Mouse (Mus musculus): ENCODE measurements around the gene Prg3.

Prg3 gene

DNA sequence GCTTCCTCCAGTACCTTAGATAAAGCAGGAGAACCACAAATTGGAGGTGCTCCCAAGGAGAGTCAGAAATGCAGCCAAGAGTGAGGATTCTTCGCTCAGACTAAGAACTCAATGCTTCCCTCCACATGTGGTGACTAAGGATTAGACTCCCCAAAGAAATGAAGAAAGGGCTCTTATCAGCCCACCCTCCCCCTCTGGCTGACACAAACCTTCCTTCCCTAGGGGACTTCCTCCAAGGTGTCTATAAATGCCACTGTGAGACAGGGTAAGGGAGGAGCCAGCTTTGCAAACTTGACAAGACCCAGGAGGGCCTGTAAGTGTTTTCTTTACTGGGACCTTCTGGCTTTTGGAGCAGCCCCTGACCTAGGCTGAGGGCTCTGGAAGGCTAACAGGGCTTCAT lies 7.8 kb upstream of the Prg3 start, which contains the start of gene Prg2:
TSS of gene Prg2 (plus strand) at position 274 of the 400 bp plus-strand sequence.
- in situ Hi-C loops (cut with MboI, MseI) = no loop called here

GRCm38 (mm10) chr2:84996376-84996775 lies 8.4 kb downstream of the Prg3 start:
- in situ Hi-C loops (cut with MboI, MseI) = no loop called here

GRCm38 (mm10) chr2:84999486-85000181 lies 11.6 kb downstream of the Prg3 start:
- in situ Hi-C loops (cut with MboI, MseI) = no loop called here

GRCm38 (mm10) chr2:85001497-85001896 lies 13.5 kb downstream of the Prg3 start:
- in situ Hi-C loops (cut with MboI, MseI) = no loop called here

GRCm38 (mm10) chr2:85002575-85002974 lies 14.6 kb downstream of the Prg3 start:
- in situ Hi-C loops (cut with MboI, MseI) = no loop called here

DNA sequence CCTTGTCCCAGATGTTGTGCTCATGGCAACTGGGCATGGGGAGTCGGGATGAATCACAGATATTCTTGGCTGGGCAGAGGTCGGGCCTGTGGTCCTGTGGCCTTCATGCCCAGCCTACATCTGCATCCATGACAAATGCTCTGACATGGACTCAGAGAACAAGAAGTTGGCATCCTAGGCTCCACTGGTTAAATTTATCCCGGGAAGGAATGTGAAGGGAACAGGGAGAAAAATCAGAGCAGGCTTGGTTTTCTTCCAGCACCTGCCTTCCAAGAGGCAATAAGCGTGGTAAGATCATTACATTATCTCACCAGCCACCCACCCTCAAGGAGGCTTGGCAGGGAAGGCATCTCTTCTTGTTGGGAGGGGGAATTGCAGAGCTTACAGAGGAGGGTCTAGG lies 16.3 kb downstream of the Prg3 start:
- in situ Hi-C loops (cut with MboI, MseI) = no loop called here

DNA sequence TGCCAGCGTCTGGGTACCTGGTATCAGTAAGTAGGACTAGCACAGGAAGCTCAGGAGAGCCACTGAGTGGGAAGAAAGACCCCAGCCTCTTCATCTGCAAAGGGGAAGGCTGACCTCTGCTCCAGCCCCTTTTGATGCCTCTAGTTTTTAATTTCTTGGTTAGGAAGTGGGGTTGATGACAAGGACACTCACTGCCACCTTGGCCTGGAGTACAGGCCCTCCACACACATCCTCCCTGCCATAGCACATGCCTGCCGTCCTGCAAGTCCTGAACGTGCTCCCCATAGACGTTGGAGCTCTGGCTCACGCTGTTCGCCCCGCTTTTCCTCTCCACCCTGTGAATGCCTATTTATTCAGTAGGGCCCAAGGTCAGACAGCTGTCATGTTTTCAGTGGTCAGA lies 18.6 kb downstream of the Prg3 start:
- in situ Hi-C loops (cut with MboI, MseI) = no loop called here

- in situ Hi-C loops (cut with MboI, MseI) = no loop called here
Observed at GRCm38 (mm10) chr2:85007729-85008128, 19.7 kb downstream of the Prg3 start.

DNA sequence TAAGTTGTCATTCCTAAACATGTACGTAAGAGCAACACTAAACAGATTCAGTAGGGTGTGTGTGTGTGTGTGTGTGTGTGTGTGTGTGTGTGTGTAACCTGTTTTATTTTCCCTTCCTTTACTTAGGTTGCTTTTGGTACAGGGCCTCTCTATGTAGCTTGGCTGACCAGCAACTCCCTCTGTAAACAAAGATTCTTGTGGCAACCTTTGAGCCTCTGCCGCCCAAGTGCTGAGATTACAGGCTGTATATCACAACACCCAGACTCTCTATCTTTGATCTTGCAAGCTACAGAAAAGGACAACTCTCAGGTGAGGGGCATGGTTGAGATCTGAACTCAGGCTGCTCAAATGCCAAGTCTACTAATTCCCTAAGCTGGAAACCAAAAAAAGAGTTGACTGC lies 21.2 kb downstream of the Prg3 start:
- in situ Hi-C loops (cut with MboI, MseI) = no loop called here

DNA sequence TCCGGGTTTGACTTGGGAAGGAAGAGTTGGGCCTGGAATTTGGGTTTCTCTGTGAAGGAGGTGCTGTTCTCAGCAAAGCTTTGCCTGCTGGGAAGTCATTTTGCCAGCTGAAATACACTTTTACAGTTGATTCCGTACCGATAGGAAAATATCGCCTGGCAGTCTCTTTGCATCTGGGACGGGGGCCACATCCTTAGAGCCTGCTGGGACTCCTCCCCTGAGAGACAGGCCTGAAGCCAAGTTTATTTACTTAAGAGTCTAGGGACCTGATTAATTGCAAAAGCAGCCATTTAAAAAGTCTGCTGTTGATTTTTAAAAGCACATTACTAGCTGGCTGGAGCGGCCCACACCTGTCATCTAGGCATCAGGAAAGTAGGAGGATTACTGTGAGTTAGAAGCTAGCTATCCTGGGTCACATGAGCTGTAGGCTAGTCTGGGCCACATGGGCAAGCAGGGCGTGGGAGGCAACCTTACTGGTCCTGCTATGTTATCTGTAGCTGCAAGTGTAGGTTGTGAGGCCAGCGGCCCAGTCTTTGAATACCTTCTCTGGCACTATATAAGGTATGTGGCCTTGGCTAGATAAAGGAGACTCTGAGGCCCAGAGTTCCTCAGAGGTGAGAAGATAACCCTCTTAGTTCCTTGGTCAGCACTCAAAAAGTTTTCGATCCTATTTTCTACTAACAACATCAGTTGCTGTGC lies 24.0 kb downstream of the Prg3 start:
- in situ Hi-C loops (cut with MboI, MseI) = no loop called here

DNA sequence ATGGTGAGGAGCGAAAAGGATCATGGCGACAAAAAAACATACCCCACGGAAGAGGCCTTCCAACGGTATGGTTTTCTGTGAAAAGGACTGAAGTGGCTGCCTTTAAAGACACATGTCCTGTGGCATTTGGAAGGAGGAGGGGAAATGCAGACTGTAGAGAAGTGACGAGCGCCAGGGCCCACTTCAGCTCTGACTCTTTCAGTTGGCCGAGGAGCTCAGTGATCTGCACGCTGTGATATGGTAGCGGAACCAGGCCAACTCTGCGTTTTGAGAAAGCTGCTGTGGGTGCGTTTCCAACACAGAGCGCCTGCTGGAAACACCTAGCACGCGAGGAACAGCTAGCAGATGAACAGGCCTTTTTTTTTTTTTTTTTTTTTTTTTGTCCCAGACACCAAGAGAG lies 24.7 kb downstream of the Prg3 start:
- in situ Hi-C loops (cut with MboI, MseI) = no loop called here

GRCm38 (mm10) chr2:85013826-85014587 lies 26.0 kb downstream of the Prg3 start:
- in situ Hi-C loops (cut with MboI, MseI) = no loop called here

- in situ Hi-C loops (cut with MboI, MseI) = no loop called here
Observed at GRCm38 (mm10) chr2:85014588-85014982, 26.6 kb downstream of the Prg3 start.

DNA sequence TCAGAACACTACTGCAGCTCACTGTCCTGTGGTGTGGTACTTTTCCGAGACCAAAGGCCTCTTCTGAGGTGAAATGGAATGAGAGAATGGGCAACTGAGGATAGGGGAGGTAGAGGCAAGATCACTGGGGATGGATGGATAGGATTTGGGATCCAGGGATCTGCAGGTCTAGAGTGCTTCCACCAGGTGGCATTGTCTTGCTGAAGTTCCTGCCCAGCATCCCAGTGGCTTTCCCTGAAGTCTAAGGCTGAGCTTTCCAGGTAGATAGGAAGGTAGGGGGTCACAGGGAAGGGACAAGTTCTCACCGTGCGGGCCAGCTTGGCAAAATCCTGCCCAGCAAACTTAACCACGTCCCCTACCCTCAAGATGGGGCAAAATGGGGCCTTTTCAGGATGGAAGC lies 34.0 kb downstream of the Prg3 start:
- in situ Hi-C loops (cut with MboI, MseI) = loop anchor here (10.0 kb wide), 1 partner anchor 147 kb away; no protein-coding TSS in a partner anchor

- in situ Hi-C loops (cut with MboI, MseI) = loop anchor here (10.0 to 25.0 kb wide), 2 partner anchors 151 to 1389 kb away; partner anchors contain the start of gene Zc3h15
Observed at GRCm38 (mm10) chr2:85026178-85026577, 38.2 kb downstream of the Prg3 start.

- in situ Hi-C loops (cut with MboI, MseI) = loop anchor here (10.0 to 25.0 kb wide), 2 partner anchors 152 to 1390 kb away; partner anchors contain the start of gene Zc3h15
Observed at GRCm38 (mm10) chr2:85027281-85027680, 39.3 kb downstream of the Prg3 start.

- in situ Hi-C loops (cut with MboI, MseI) = loop anchor here (10.0 to 25.0 kb wide), 2 partner anchors 155 to 1393 kb away; partner anchors contain the start of gene Zc3h15
Observed at GRCm38 (mm10) chr2:85029897-85030296, 41.9 kb downstream of the Prg3 start.

GRCm38 (mm10) chr2:85030989-85031388 lies 43.0 kb downstream of the Prg3 start:
- in situ Hi-C loops (cut with MboI, MseI) = loop anchor here (25.0 kb wide), 1 partner anchor 1394 kb away; the partner anchor contains the start of gene Zc3h15

DNA sequence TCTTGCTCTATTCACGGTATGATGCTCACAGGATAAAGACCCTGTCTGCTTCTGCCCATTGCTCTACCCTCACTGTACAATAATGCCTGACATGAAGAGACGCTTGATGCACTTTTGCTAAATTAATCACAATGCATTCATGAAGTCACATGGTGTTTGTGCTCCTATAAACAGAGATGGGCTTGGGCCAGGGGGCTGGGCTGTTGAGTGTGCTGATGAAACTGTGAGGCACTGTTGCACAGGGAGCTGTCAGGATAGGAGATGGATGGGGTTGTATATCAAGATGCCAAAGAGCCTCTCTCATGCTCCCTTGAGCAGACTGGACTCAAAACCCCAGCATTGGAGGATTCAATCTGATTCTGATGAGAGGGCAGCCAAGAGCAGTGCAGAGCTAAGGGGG lies 45.1 kb downstream of the Prg3 start:
- in situ Hi-C loops (cut with MboI, MseI) = loop anchor here (25.0 kb wide), 1 partner anchor 1396 kb away; the partner anchor contains the start of gene Zc3h15

GRCm38 (mm10) chr2:85034169-85034568 lies 46.2 kb downstream of the Prg3 start:
- in situ Hi-C loops (cut with MboI, MseI) = loop anchor here (25.0 kb wide), 1 partner anchor 1397 kb away; the partner anchor contains the start of gene Zc3h15

- in situ Hi-C loops (cut with MboI, MseI) = loop anchor here (5.0 to 25.0 kb wide), 2 partner anchors 199 to 1399 kb away; partner anchors contain the start of genes Slc43a1 and Zc3h15
Observed at GRCm38 (mm10) chr2:85036507-85037046, 48.6 kb downstream of the Prg3 start.

Measured in T-helper 2 cell (primary cell).